Mouse (Mus musculus) forebrain, embryonic 14.5 days (tissue): ENCODE data around the gene T. TPM values are rescaled to one million over a fixed set of nuclear protein-coding genes. Genes with fewer than 3 reads are reported as not detected.
"Not testable (repeated sequence)": the region's sequence is repeated elsewhere in the genome, so short reads cannot be mapped to it uniquely, and the experiment has no call there.

Source experiments
- ATAC-seq: fragments of 200-750 bp; cut with Nextera tagmentation; 2 replicates; pipeline ENCODE4 v1.8.0; 2017; ENCODE audit warnings: mild to moderate bottlenecking, moderate library complexity
- DNase-seq: peaks from one replicate; pipeline ENCODE4 v3.0.0-alpha.2; 2015; ENCODE audit warnings: low spot score
- H3K27ac ChIP-seq: fragments of 300-500 bp; sonication (generic); 2 replicates; pipeline ENCODE4 v1.5.1; 2014; ENCODE audit warnings: low read depth, mild to moderate bottlenecking, control low read depth, low read length, moderate library complexity
- H3K27me3 ChIP-seq: fragments of 300-500 bp; sonication (generic); replicated peaks from 2 replicates; pipeline ENCODE4 v1.6.1; 2014; ENCODE audit warnings: low read length, control low read depth, mixed read lengths; ENCODE audit not compliant: control insufficient read depth, insufficient read depth
- H3K36me3 ChIP-seq: fragments of 300-500 bp; sonication (generic); 2 replicates; pipeline ENCODE4 v1.6.1; 2014; ENCODE audit warnings: low read length, control low read depth; ENCODE audit not compliant: control insufficient read depth, insufficient read depth
- H3K4me1 ChIP-seq: fragments of 300-500 bp; sonication (generic); 2 replicates; pipeline ENCODE4 v1.6.1; 2014; ENCODE audit warnings: antibody characterized with exemption, low read length, control low read depth; ENCODE audit not compliant: control insufficient read depth, insufficient read depth
- H3K4me2 ChIP-seq: fragments of 300-500 bp; sonication (generic); 2 replicates; pipeline ENCODE4 v1.6.1; 2014; ENCODE audit warnings: mild to moderate bottlenecking, control low read depth, low read length
- H3K4me3 ChIP-seq: fragments of 300-500 bp; sonication (generic); 2 replicates; pipeline ENCODE4 v1.5.1; 2014; ENCODE audit warnings: low read depth, low read length, control low read depth
- H3K9ac ChIP-seq: fragments of 300-500 bp; sonication (generic); 2 replicates; pipeline ENCODE4 v1.6.1; 2014; ENCODE audit warnings: mild to moderate bottlenecking, low read length, control low read depth, moderate library complexity
- H3K9me3 ChIP-seq: fragments of 300-500 bp; sonication (generic); replicated peaks from 2 replicates; pipeline ENCODE4 v1.6.1; 2016; ENCODE audit warnings: low read length, control low read depth, mixed read lengths; ENCODE audit not compliant: control insufficient read depth
- WGBS: fragments of 180-500 bp; shearing (Covaris S2); extraction: QIAGEN DNeasy Blood & Tissue Kit; methylation state at CpG from one replicate; pipeline ENCODE4 v1.1.7; 2014; 5-methylcytosine and 5-hydroxymethylcytosine counted together
- polyA plus RNA-seq: library from polyadenylated mRNA; unstranded; fragments of >200 nt; fragmentation: Nextera tagmentation; extraction: Ambion mirVana; gene quantifications from 2 replicates; pipeline ENCODE4 v1.2.1, GENCODE M21; 2014

Gene T
- polyA plus RNA-seq, 1 experiment from 2014 or later: 0.83 TPM

- H3K27ac ChIP-seq, ATAC-seq, H3K9me3 ChIP-seq, H3K9ac ChIP-seq, H3K4me1 ChIP-seq, DNase-seq, H3K4me2 ChIP-seq, H3K27me3 ChIP-seq, H3K4me3 ChIP-seq, H3K36me3 ChIP-seq: not testable (repeated sequence)
- 53% methylated on average over 6 of the region's 8 CpGs for WGBS
Measured at GRCm38 (mm10) chr17:8403932-8404331, 30.3 kb upstream of the T start.

GRCm38 (mm10) chr17:8406285-8406684, 27.9 kb upstream of the T start:
- no peak for DNase-seq
- Histone ChIP-seq H3K4me3 (no peak overlapping the region), H3K27ac (no peak overlapping the region), H3K4me2 (no peak overlapping the region), H3K9ac (no peak overlapping the region), H3K36me3 (no peaks in the 10 kb centered on the region), H3K27me3 (no peaks in the 10 kb centered on the region), H3K9me3 (no peaks in the 10 kb centered on the region), H3K4me1 (no peaks in the 10 kb centered on the region)
- 18% methylated on average over 6 of the region's 6 CpGs for WGBS
- ATAC-seq: no peak

- H3K27me3 ChIP-seq, H3K4me2 ChIP-seq, H3K4me3 ChIP-seq, ATAC-seq, H3K9ac ChIP-seq, H3K9me3 ChIP-seq, H3K36me3 ChIP-seq, DNase-seq, H3K4me1 ChIP-seq, H3K27ac ChIP-seq: not testable (repeated sequence)
- 68% methylated on average over 4 of the region's 4 CpGs for WGBS
Measured at GRCm38 (mm10) chr17:8408002-8408401, 26.2 kb upstream of the T start.

GRCm38 (mm10) chr17:8408589-8409295, 25.5 kb upstream of the T start:
- no peaks in the 10 kb centered on the region for H3K9me3 ChIP-seq
- H3K9ac ChIP-seq: no peak overlapping the region
- 7% methylated on average over 16 of the region's 16 CpGs for WGBS
- no peak for DNase-seq
- no peak overlapping the region for H3K27ac ChIP-seq
- no peaks in the 10 kb centered on the region for H3K36me3 ChIP-seq
- no peak overlapping the region for H3K4me3 ChIP-seq
- no peak for ATAC-seq
- no peaks in the 10 kb centered on the region for H3K4me1 ChIP-seq
- H3K27me3 ChIP-seq: 0 out of 2 replicates have a peak, but pooled peaks cover under 1% of the 10 kb centered on the region
- no peak overlapping the region for H3K4me2 ChIP-seq

DNA sequence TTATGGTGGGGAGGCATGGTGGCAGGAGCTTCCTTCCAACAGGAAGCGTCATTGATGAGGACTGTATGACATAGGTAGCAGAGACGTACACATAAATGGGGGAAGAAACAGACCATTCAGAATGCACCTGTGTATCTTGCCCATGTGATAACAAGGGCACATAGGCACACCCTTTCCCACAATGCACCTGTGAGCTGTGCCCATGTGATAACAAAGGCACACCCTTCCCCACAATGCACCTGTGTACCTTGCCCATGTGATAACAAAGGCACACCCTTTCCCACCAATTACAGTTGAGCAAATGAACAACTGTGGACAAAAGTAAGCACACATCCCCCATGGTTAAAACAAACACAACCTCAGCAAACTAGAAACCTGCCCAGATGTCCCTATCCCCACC, 23.9 kb upstream of the T start:
- Histone ChIP-seq H3K27me3 (0 out of 2 replicates have a peak, but pooled peaks cover 6% of the 10 kb centered on the region), H3K4me2 (no peak overlapping the region), H3K9ac (no peak overlapping the region), H3K9me3 (no peaks in the 10 kb centered on the region), H3K4me1 (peaks cover 10% of the 10 kb centered on the region), H3K27ac (no peak overlapping the region), H3K4me3 (no peak overlapping the region), H3K36me3 (no peaks in the 10 kb centered on the region)
- WGBS: 82% methylated on average over 2 of the region's 2 CpGs
- ATAC-seq (no peak), DNase-seq (no peak)

- no peak overlapping the region for H3K9ac ChIP-seq
- 0 out of 2 replicates have a peak, but pooled peaks cover 6% of the 10 kb centered on the region for H3K27me3 ChIP-seq
- 47% methylated on average over 5 of the region's 5 CpGs for WGBS
- H3K4me2 ChIP-seq: no peak overlapping the region
- H3K9me3 ChIP-seq: no peaks in the 10 kb centered on the region
- no peak overlapping the region for H3K27ac ChIP-seq
- H3K4me3 ChIP-seq: no peak overlapping the region
- no peak for ATAC-seq
- peaks cover 12% of the 10 kb centered on the region for H3K4me1 ChIP-seq
- DNase-seq: no peak
- H3K36me3 ChIP-seq: no peaks in the 10 kb centered on the region
Measured at GRCm38 (mm10) chr17:8413656-8414055, 20.6 kb upstream of the T start.

DNA sequence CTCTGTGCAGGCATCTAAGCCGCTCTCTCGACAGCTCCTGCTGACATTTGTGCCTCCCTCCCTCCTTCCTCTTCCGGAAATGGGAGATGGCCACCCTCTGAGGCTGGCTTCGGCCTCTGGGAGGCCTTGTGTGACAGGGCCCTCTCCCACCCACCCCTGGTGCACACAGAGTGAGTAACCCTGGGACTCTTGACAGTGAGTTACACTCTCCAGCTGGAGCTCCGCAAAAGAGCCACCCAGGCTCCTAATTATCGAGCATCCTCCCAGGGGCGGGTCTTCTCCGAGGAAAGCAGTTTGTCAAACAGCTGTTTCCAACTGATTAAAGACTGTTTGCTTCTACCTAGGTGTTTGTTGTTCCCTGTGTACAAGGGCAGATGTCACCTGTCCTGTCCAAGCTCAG, 18.7 kb upstream of the T start:
- H3K27ac ChIP-seq: no peak overlapping the region
- peaks cover 12% of the 10 kb centered on the region for H3K4me1 ChIP-seq
- WGBS: 9% methylated on average over 8 of the region's 8 CpGs
- no peaks in the 10 kb centered on the region for H3K9me3 ChIP-seq
- H3K4me3 ChIP-seq: no peak overlapping the region
- H3K4me2 ChIP-seq: no peak overlapping the region
- ATAC-seq (no peak), DNase-seq (peak; percentile 26)
- no peaks in the 10 kb centered on the region for H3K36me3 ChIP-seq
- H3K9ac ChIP-seq: no peak overlapping the region
- H3K27me3 ChIP-seq: 0 out of 2 replicates have a peak, but pooled peaks cover 6% of the 10 kb centered on the region

DNA sequence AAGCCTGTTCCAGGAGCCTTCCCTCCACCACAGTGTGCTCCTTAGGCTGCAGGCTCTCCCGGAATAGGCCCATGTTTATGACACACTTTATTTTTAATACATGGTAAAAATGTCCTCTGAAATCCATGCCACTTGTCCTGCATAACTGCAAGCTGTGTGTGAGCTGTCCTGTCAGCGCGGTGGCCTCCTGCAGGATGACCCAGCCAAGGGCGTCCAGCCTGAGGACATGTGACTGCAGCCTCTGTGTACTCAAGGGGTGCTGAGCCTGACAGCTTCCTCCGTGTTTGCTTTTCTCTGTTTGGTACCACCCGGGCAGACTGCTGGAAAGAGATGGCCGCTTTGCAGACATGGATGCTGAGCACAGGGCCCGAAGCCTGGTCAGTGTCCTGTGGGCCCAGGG, 17.4 kb upstream of the T start:
- DNase-seq (no peak), ATAC-seq (no peak)
- H3K27me3 ChIP-seq: 0 out of 2 replicates have a peak, but pooled peaks cover 6% of the 10 kb centered on the region
- H3K27ac ChIP-seq: no peak overlapping the region
- no peak overlapping the region for H3K4me2 ChIP-seq
- peaks cover 12% of the 10 kb centered on the region for H3K4me1 ChIP-seq
- no peaks in the 10 kb centered on the region for H3K36me3 ChIP-seq
- no peak overlapping the region for H3K9ac ChIP-seq
- H3K4me3 ChIP-seq: no peak overlapping the region
- 70% methylated on average over 8 of the region's 8 CpGs for WGBS
- H3K9me3 ChIP-seq: no peaks in the 10 kb centered on the region

- no peaks in the 10 kb centered on the region for H3K36me3 ChIP-seq
- H3K9ac ChIP-seq: no peak overlapping the region
- DNase-seq: no peak
- H3K27me3 ChIP-seq: no peaks in the 10 kb centered on the region
- WGBS: 73% methylated on average over 1 of the region's 1 CpGs
- no peaks in the 10 kb centered on the region for H3K9me3 ChIP-seq
- no peak overlapping the region for H3K4me3 ChIP-seq
- H3K4me2 ChIP-seq: no peak overlapping the region
- no peak for ATAC-seq
- H3K27ac ChIP-seq: no peak overlapping the region
- H3K4me1 ChIP-seq: no peaks in the 10 kb centered on the region
Measured at GRCm38 (mm10) chr17:8420739-8421138, 13.5 kb upstream of the T start.
